Comparison of ENCODE assay signal across 13 mouse cellular contexts in the genomic region with DNA sequence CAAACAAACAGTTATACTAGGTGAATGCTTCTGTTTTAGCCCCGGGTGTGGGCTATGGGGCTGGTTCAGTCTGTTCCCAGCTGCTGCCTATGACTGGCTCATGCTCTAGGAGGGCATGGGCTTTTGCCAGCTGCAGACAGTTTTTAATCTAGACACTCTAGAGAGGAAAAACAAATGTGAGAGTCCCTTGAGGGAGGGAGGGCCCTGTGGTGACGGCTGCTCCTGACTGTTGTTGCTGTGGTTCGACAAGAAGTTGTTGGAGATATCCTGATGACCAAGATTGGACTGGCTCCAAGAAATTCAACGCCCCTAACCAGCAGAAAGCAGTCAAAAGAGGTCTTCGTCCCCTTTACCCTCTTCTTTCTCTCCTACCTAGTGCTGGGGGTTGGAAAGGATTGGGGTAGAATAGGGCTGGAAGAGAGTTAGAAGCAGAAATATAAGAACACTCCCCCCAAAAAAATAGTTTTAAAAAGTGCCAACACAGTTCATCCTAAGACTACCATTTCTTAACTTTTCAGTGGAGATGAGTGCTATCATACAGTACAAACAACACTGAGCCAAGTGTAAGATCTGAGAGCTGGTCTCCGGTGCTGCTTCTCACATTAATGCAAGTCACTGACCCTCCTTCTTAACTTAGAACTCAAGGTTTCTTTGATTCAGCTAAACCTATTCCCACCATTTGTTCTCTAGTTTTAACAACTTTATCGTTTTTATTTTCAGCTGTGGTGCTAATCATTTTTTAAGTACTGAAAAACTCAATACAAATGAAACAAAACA. TPM values are rescaled to one million over a fixed set of nuclear protein-coding genes. Genes with fewer than 3 reads are reported as not detected.
DNase-seq lines count a peak whose midpoint lies in the region; ATAC-seq and TF ChIP-seq lines count a peak whose summit lies in the region.
"Had no signal": no experiment of that assay in that cellular context is flagged by ENCODE, and none has a peak within 500 bp of the region (broad histone marks: within the 10 kb centered on the region; RNA-seq: fewer than 3 reads in every experiment).

No protein-coding gene starts in this region.

- ATAC-seq in limb, embryonic 14.5 days (ENCODE audit: low FRiP score, low read depth): 0 out of 2 replicates have a peak, but pooled peaks have one; percentile 50
- no peak for ATAC-seq in heart, embryonic 11.5 days (replicated peaks; ENCODE audit: insufficient number of reproducible peaks, low FRiP score, low TSS enrichment)
- peak; percentile 56; a peak in 2 of 4 replicates for ATAC-seq in hematopoietic stem cell, adult 5-6 weeks (replicated peaks in 1 of 2; ENCODE audit: insufficient read depth in 1 of 2, low FRiP score in 2 of 2, low TSS enrichment in 1 of 2, low read depth in 1 of 2, poor library complexity in 2 of 2, severe bottlenecking in 2 of 2)

- TF ChIP-seq POLR2A in limb, embryonic 14.5 days (IDR thresholded peaks at IDR 0.05; ENCODE audit: borderline replicate concordance, extremely low read depth, insufficient read depth, insufficient read length): no peak

- no peaks in the 10 kb centered on the region for H3K9me3 ChIP-seq in limb, embryonic 14.5 days (ENCODE audit: control insufficient read depth, low read length)
- no peaks in the 10 kb centered on the region for H3K9me3 ChIP-seq in limb, embryonic 10.5 days (replicated peaks)
- no peaks in the 10 kb centered on the region for H3K9me3 ChIP-seq in heart, embryonic 11.5 days (replicated peaks; ENCODE audit: control insufficient read depth, low read length)
- H3K9me3 ChIP-seq: midbrain, embryonic 12.5 days had no signal

- WGBS in limb, embryonic 14.5 days: 67% methylated on average over 7 of the region's 7 CpGs
- 79% methylated on average over 7 of the region's 7 CpGs for WGBS in limb, embryonic 10.5 days
- 31% methylated on average over 7 of the region's 7 CpGs for WGBS in heart, embryonic 11.5 days (ENCODE audit: insufficient replicate concordance)

- DNase-seq in limb, embryonic 14.5 days (ENCODE audit: low spot score): peak; percentile 15
- no peak for DNase-seq in limb, embryonic 10.5 days (ENCODE audit: low spot score)
- peak; percentile 14 to 28 for DNase-seq in thymus, postnatal 10 days (ENCODE audit: low spot score in 2 of 2)
- no peak for DNase-seq in B cell, adult 2 months
- DNase-seq in embryo, embryonic 10.5 days (ENCODE audit: low spot score): no peak
- no peak for DNase-seq in testis, postnatal 14 days (ENCODE audit: low spot score)
- DNase-seq: adrenal gland, postnatal 25 days; cerebellum, adult 9-11 months; kidney, adult 11 months had no signal

- H3K27ac ChIP-seq in limb, embryonic 14.5 days (replicated peaks; ENCODE audit: low read depth, low read length): no peak overlapping the region
- H3K27ac ChIP-seq in limb, embryonic 10.5 days: no peak overlapping the region
- H3K27ac ChIP-seq in heart, embryonic 11.5 days (ENCODE audit: low read depth, low read length): no peak overlapping the region
- H3K27ac ChIP-seq: left cerebral cortex, adult 2 months; midbrain, embryonic 12.5 days had no signal

- no peak overlapping the region for H3K4me2 ChIP-seq in limb, embryonic 14.5 days (replicated peaks; ENCODE audit: low read depth, low read length, severe bottlenecking)
- peak overlapping the region; percentile 9; the same call in 1 of the 2 replicates for H3K4me2 ChIP-seq in heart, embryonic 11.5 days
- H3K4me2 ChIP-seq: midbrain, embryonic 12.5 days had no signal

- H3K27me3 ChIP-seq in limb, embryonic 14.5 days (ENCODE audit: control insufficient read depth, insufficient read depth, low read length): no peaks in the 10 kb centered on the region
- H3K27me3 ChIP-seq in limb, embryonic 10.5 days (ENCODE audit: low read depth, poor library complexity, severe bottlenecking): no peaks in the 10 kb centered on the region
- no peaks in the 10 kb centered on the region for H3K27me3 ChIP-seq in heart, embryonic 11.5 days (ENCODE audit: control insufficient read depth, insufficient read depth, low read length)
- H3K27me3 ChIP-seq: midbrain, embryonic 12.5 days had no signal

- no peaks in the 10 kb centered on the region; the same call in 1 of the 2 replicates for H3K4me1 ChIP-seq in limb, embryonic 14.5 days (ENCODE audit: control insufficient read depth, insufficient read depth, low read length)
- H3K4me1 ChIP-seq in limb, embryonic 10.5 days: peaks cover 12% of the 10 kb centered on the region
- H3K4me1 ChIP-seq in heart, embryonic 11.5 days (ENCODE audit: control insufficient read depth, insufficient read depth, low read length): 0 out of 2 replicates have a peak, but pooled peaks cover 13% of the 10 kb centered on the region

- H3K4me3 ChIP-seq in limb, embryonic 14.5 days (replicated peaks; ENCODE audit: low read length): no peak overlapping the region
- no peak overlapping the region for H3K4me3 ChIP-seq in limb, embryonic 10.5 days
- H3K4me3 ChIP-seq in heart, embryonic 11.5 days (ENCODE audit: low read depth, low read length): no peak overlapping the region
- H3K4me3 ChIP-seq: left cerebral cortex, adult 2 months; midbrain, embryonic 12.5 days had no signal

- no peak overlapping the region for H3K9ac ChIP-seq in limb, embryonic 14.5 days (ENCODE audit: low read depth, low read length, severe bottlenecking)
- H3K9ac ChIP-seq in heart, embryonic 11.5 days (ENCODE audit: low read depth, low read length): no peak overlapping the region
- H3K9ac ChIP-seq: midbrain, embryonic 12.5 days had no signal

- H3K36me3 ChIP-seq in limb, embryonic 14.5 days (ENCODE audit: control insufficient read depth, insufficient read depth, low read length): no peaks in the 10 kb centered on the region
- 0 out of 2 replicates have a peak, but pooled peaks cover 3% of the 10 kb centered on the region for H3K36me3 ChIP-seq in limb, embryonic 10.5 days
- H3K36me3 ChIP-seq in heart, embryonic 11.5 days (ENCODE audit: control insufficient read depth, insufficient read depth, low read length): no peaks in the 10 kb centered on the region
- H3K36me3 ChIP-seq: midbrain, embryonic 12.5 days had no signal

RNA-seq across cellular contexts. Expression of a gene that starts 25.6 kb away (rescaled TPM):
- polyA plus RNA-seq in limb, embryonic 14.5 days (2012; rRNA removed): 7.3 and 9.9 TPM in 2 replicates
- polyA plus RNA-seq in limb, embryonic 14.5 days (2014; fragmentation: Nextera tagmentation; extraction: Ambion mirVana): 15.7 and 16.4 TPM in 2 replicates
- polyA plus RNA-seq in limb, embryonic 10.5 days (2016; fragmentation: Nextera tagmentation; extraction: Ambion mirVana): 28.8 and 32.3 TPM in 2 replicates
- 16.7 and 17.3 TPM in 2 replicates for polyA plus RNA-seq in heart, embryonic 11.5 days (2014; fragmentation: Nextera tagmentation; extraction: Ambion mirVana)
- 22.8 and 24.2 TPM in 2 replicates for total RNA-seq in hematopoietic stem cell, adult 5-6 weeks (2017)

Comparison
In these comparisons a context has a peak if more than half of its experiments do, and no peak if none do; other contexts are left out.
1. DNase-seq: peak in limb, embryonic 14.5 days (single experiment) and thymus, postnatal 10 days (2 of 2); none in limb, embryonic 10.5 days (single experiment), B cell, adult 2 months (0 of 2), embryo, embryonic 10.5 days (single experiment) and testis, postnatal 14 days (single experiment).